Mouse (Mus musculus) kidney, postnatal 0 days (tissue): ENCODE measurements around the gene Ncaph2. TPM values are rescaled to one million over a fixed set of nuclear protein-coding genes. Genes with fewer than 3 reads are reported as not detected.

Source experiments
- ATAC-seq: fragments of 200-750 bp; cut with Nextera tagmentation; replicated peaks from 2 replicates; pipeline ENCODE4 v1.8.0; 2017; ENCODE audit warnings: low read depth, moderate number of reproducible peaks, moderate TSS enrichment, moderate library complexity; ENCODE audit not compliant: low FRiP score
- DNase-seq: peaks from one replicate; pipeline ENCODE4 v3.0.0-alpha.2; 2016; ENCODE audit warnings: low spot score
- H3K27ac ChIP-seq: fragments of 300-500 bp; sonication (generic); 2 replicates; pipeline ENCODE4 v1.5.1; 2014; ENCODE audit warnings: mild to moderate bottlenecking
- H3K27me3 ChIP-seq: fragments of 300-500 bp; sonication (generic); 2 replicates; pipeline ENCODE4 v1.6.1; 2014; ENCODE audit warnings: low read length, mixed read lengths; ENCODE audit not compliant: insufficient read depth
- H3K36me3 ChIP-seq: fragments of 300-500 bp; sonication (generic); 2 replicates; pipeline ENCODE4 v1.6.1; 2014; ENCODE audit warnings: low read length, mixed read lengths; ENCODE audit not compliant: insufficient read depth
- H3K4me1 ChIP-seq: fragments of 300-500 bp; sonication (generic); replicated peaks from 2 replicates; pipeline ENCODE4 v1.6.1; 2014; ENCODE audit warnings: antibody characterized with exemption, low read length, mixed read lengths; ENCODE audit not compliant: insufficient read depth
- H3K4me2 ChIP-seq: fragments of 300-500 bp; sonication (generic); 2 replicates; pipeline ENCODE4 v1.6.1; 2014; ENCODE audit warnings: mild to moderate bottlenecking, low read length, moderate library complexity, mixed read lengths
- H3K4me3 ChIP-seq: fragments of 300-500 bp; sonication (generic); replicated peaks from 2 replicates; pipeline ENCODE4 v1.5.1; 2014; ENCODE audit warnings: low read depth, low read length
- H3K9ac ChIP-seq: fragments of 300-500 bp; sonication (generic); 2 replicates; pipeline ENCODE4 v1.6.1; 2014; ENCODE audit warnings: low read depth, low read length
- H3K9me3 ChIP-seq: fragments of 300-500 bp; sonication (generic); replicated peaks from 2 replicates; pipeline ENCODE4 v1.6.1; 2016; ENCODE audit warnings: low read length, inconsistent platforms, mixed read lengths
- CTCF ChIP-seq: IDR thresholded peaks from 2 replicates; pipeline ENCODE4 v1.5.1; 2016; ENCODE audit warnings: antibody characterized with exemption, low read depth, mild to moderate bottlenecking, moderate library complexity
- WGBS: fragments of 180-500 bp; shearing (Covaris S2); extraction: QIAGEN DNeasy Blood & Tissue Kit; methylation state at CpG from one replicate; pipeline ENCODE4 v1.1.7; 2014; 5-methylcytosine and 5-hydroxymethylcytosine counted together
- microRNA-seq: library from miRNA; unstranded; fragments of <30 nt; microRNA quantifications from one replicate; pipeline ENCODE4, GENCODE M21; 2016
- polyA plus RNA-seq: library from polyadenylated mRNA; unstranded; fragments of >200 nt; fragmentation: Nextera tagmentation; extraction: Ambion mirVana; gene quantifications from 2 replicates; pipeline ENCODE4 v1.2.1, GENCODE M21; 2015

Gene Ncaph2
- polyA plus RNA-seq, 1 experiment from 2014 or later: 100 TPM

DNA sequence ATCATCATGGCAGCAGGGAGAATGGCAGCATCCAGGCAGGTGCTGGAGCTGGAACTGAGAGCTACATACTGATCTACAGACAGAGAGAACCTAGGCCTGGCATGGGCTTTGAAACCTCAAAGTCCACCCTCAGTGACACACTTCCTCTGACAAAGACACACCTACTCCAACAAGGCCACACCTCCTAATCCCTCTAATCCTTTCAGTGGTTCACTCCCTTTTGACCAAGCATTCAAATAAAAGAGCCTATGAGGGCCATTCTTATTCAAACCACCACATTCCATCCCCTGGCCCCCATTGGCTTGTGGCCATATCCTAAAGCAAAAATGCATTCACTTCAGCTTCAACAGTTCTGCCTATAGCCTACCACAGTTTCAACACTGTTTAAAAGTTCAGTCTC, 51.2 kb downstream of the Ncaph2 start:
- Histone ChIP-seq H3K27me3 (no peaks in the 10 kb centered on the region), H3K36me3 (no peaks in the 10 kb centered on the region), H3K9me3 (no peaks in the 10 kb centered on the region), H3K4me1 (no peaks in the 10 kb centered on the region), H3K9ac (no peak overlapping the region), H3K4me2 (no peak overlapping the region), H3K4me3 (no peak overlapping the region), H3K27ac (no peak overlapping the region)
- DNase-seq: no peak
- ATAC-seq: no peak
- no peak for TF ChIP-seq CTCF

DNA sequence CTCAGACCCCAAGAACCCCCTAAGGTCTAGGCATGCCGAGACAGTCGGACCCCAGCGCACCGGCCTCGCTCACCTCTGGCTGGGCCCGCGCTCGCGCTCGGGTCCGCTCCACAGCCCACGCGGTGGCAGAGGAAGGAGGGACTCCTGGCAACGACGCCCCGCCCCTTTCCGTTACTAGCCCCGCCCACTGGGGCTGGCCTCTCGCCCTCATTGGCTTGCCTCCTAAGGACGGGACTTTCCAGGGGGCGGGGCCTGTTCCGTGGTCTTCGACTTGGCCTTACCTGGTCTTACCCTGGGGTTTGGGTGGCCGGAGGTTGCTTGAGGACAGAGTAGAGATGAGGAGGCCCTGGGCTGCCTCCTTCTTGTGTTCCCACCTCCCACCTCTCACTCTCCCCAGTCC, 54.6 kb downstream of the Ncaph2 start, which contains the start of gene Syce3:
Gene Syce3 (minus strand): TSS at position 386 of the 400 bp plus-strand sequence.
- no peaks in the 10 kb centered on the region for H3K36me3 ChIP-seq
- ATAC-seq: 0 out of 2 replicates have a peak, but pooled peaks have one; percentile 21
- H3K27me3 ChIP-seq: no peaks in the 10 kb centered on the region
- TF ChIP-seq CTCF: no peak
- H3K9me3 ChIP-seq: no peaks in the 10 kb centered on the region
- no peak within 1 kb of the TSS for H3K4me2 ChIP-seq
- no peak within 1 kb of the TSS for H3K27ac ChIP-seq
- H3K9ac ChIP-seq: no peak within 1 kb of the TSS
- H3K4me1 ChIP-seq: no peaks in the 10 kb centered on the region
- no peak within 1 kb of the TSS for H3K4me3 ChIP-seq
- DNase-seq: no peak
- 88% methylated on average over 23 of the region's 24 CpGs for WGBS

DNA sequence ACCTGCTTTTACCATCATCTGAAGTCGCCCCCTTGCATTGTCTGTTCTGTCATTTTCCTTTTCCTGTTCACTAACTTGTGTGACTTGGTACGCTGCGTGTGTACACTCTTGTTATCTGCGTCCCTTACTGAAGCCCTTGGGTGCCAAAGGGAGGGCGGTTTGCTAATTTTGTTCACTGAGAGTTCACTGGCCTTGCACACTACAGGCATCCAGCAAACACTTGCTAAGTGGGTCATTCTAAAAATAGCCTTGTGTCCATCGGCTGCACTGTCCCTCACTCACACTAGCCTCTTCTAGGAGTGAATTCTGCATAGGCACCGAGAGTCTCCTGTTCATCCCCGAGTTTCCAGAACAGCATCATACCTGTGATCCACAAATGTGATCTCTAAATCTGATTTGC, 59.8 kb downstream of the Ncaph2 start:
- TF ChIP-seq CTCF: no peak
- DNase-seq (no peak), ATAC-seq (no peak)
- WGBS: 85% methylated on average over 8 of the region's 8 CpGs
- H3K27me3 ChIP-seq: no peaks in the 10 kb centered on the region
- no peak overlapping the region for H3K4me2 ChIP-seq
- H3K9ac ChIP-seq: no peak overlapping the region
- H3K27ac ChIP-seq: no peak overlapping the region
- H3K9me3 ChIP-seq: no peaks in the 10 kb centered on the region
- H3K4me1 ChIP-seq: no peaks in the 10 kb centered on the region
- H3K36me3 ChIP-seq: 0 out of 2 replicates have a peak, but pooled peaks cover 3% of the 10 kb centered on the region
- H3K4me3 ChIP-seq: no peak overlapping the region

DNA sequence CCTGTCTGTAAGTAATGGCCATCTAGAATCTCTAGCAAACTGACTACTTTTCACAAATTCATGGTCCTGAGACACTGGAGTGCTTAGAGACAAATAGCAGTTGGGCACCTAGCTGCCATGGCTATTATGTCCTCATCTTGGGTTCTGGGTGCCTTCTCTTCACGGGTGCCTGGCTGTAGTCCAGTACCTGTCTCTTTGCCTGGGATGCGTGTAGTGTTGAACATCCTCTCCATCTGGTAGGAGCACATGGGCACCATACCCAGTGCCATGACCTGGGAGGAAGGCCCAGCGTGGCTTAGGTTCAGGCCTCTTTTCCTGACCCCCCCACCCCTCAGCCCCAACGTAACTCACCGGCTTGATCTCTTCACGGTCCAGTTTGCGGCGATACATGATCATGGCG, 66.4 kb downstream of the Ncaph2 start:
- 85% methylated on average over 9 of the region's 9 CpGs for WGBS
- Histone ChIP-seq H3K27me3 (no peaks in the 10 kb centered on the region), H3K27ac (no peak overlapping the region), H3K36me3 (peaks cover 12% of the 10 kb centered on the region; the same call in 1 of the 2 replicates), H3K4me3 (no peak overlapping the region), H3K4me2 (no peak overlapping the region), H3K9ac (no peak overlapping the region), H3K9me3 (no peaks in the 10 kb centered on the region), H3K4me1 (peaks cover 7% of the 10 kb centered on the region; the same call in 1 of the 2 replicates)
- TF ChIP-seq CTCF: no peak
- DNase-seq (no peak), ATAC-seq (no peak)

Small RNA genes within 50 kb of the gene (microRNA-seq; reads per million reads assigned to microRNA genes)
- not detected for gene Mir6959

Other genes starting within 250 kb of the Ncaph2 start
- 6.6 and 7.4 TPM in 2 replicates for gene Tubgcp6, start 232.6 kb upstream of the Ncaph2 start, polyA plus RNA-seq
- gene Hdac10, start 227.0 kb upstream of the Ncaph2 start, polyA plus RNA-seq: 12.8 and 13.2 TPM in 2 replicates
- 12.3 and 13.5 TPM in 2 replicates for gene Mapk12, start 215.0 kb upstream of the Ncaph2 start, polyA plus RNA-seq
- gene Mapk11, start 206.1 kb upstream of the Ncaph2 start, polyA plus RNA-seq: 7.5 and 9.3 TPM in 2 replicates
- 126 and 130 TPM in 2 replicates for gene Plxnb2, start 174.9 kb upstream of the Ncaph2 start, polyA plus RNA-seq
- 10.4 and 11.7 TPM in 2 replicates for gene Dennd6b, start 159.2 kb upstream of the Ncaph2 start, polyA plus RNA-seq
- 25.9 and 26.8 TPM in 2 replicates for gene Ppp6r2, start 144.2 kb upstream of the Ncaph2 start, polyA plus RNA-seq
- gene Sbf1, start 40.4 kb upstream of the Ncaph2 start, polyA plus RNA-seq: 30.0 and 37.2 TPM in 2 replicates
- 1.5 and 2.0 TPM in 2 replicates for gene Adm2, start 33.0 kb upstream of the Ncaph2 start, polyA plus RNA-seq
- gene Miox, start 21.3 kb upstream of the Ncaph2 start, polyA plus RNA-seq: 119 and 185 TPM in 2 replicates
- 46.1 and 48.1 TPM in 2 replicates for gene Lmf2, start 60 bp upstream of the Ncaph2 start, polyA plus RNA-seq
- gene Sco2, start 18.1 kb downstream of the Ncaph2 start, polyA plus RNA-seq: 11.7 and 12.6 TPM in 2 replicates
- gene Tymp, start 21.3 kb downstream of the Ncaph2 start, polyA plus RNA-seq: 1.7 and 2.1 TPM in 2 replicates
- 0.68 and 0.87 TPM in 2 replicates for gene Odf3b, start 23.6 kb downstream of the Ncaph2 start, polyA plus RNA-seq
- not detected in 2 replicates for gene Klhdc7b, start 29.2 kb downstream of the Ncaph2 start, polyA plus RNA-seq
- gene Syce3, start 54.8 kb downstream of the Ncaph2 start, polyA plus RNA-seq: not detected in 2 replicates
- gene Cpt1b, start 70.1 kb downstream of the Ncaph2 start, polyA plus RNA-seq: 23.7 and 26.2 TPM in 2 replicates
- gene C730034F03Rik, start 73.9 kb downstream of the Ncaph2 start, polyA plus RNA-seq: 1.5 and 1.7 TPM in 2 replicates
- not detected in 2 replicates for gene Gm44502, start 74.0 kb downstream of the Ncaph2 start, polyA plus RNA-seq
- gene Chkb, start 74.2 kb downstream of the Ncaph2 start, polyA plus RNA-seq: 64.5 and 65.1 TPM in 2 replicates
- gene Mapk8ip2, start 98.2 kb downstream of the Ncaph2 start, polyA plus RNA-seq: 0.34 and 0.55 TPM in 2 replicates
- 13.0 and 13.9 TPM in 2 replicates for gene Arsa, start 121.7 kb downstream of the Ncaph2 start, polyA plus RNA-seq
- gene Shank3, start 143.9 kb downstream of the Ncaph2 start, polyA plus RNA-seq: 1.0 and 1.2 TPM in 2 replicates
- gene Acr, start 212.6 kb downstream of the Ncaph2 start, polyA plus RNA-seq: not detected in 2 replicates
- 38.0 and 39.8 TPM in 2 replicates for gene Rabl2, start 236.2 kb downstream of the Ncaph2 start, polyA plus RNA-seq